Mouse (Mus musculus): ENCODE data around the gene Nme8. TPM values are rescaled to one million over a fixed set of nuclear protein-coding genes. Genes with fewer than 3 reads are reported as not detected.

The Nme8 gene
- polyA plus RNA-seq, 1 experiment from 2014 or later = 0.88 TPM

DNA sequence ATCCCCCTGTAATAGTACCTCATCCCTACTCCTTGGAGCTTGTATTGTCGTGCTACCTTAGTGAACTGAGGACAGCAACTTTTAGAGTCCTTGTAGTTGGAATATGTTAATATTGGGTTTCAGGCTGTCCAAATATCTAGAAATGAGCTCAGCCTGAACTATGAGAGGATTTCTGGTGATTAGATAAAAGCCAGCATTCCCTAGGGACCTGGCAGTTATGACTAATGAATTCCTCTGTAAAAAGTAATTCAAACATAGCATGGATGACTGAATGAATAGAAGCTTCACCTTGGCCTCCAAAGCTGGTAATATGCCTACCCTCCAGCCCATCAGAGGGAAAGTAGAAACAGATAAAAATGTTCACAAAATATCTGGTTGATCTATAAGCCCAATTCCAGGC, 71.1 kb downstream of the Nme8 start:
- Histone ChIP-seq H3K4me2 (ENCODE audit: low read depth, low read length) (no peak overlapping the region), H3K9me3 (replicated peaks; ENCODE audit: control insufficient read depth, low read length) (no peaks in the 10 kb centered on the region), H3K4me1 (ENCODE audit: control insufficient read depth, insufficient read depth, low read length) (peaks cover 5% of the 10 kb centered on the region; the same call in 1 of the 2 replicates), H3K36me3 (ENCODE audit: control insufficient read depth, insufficient read depth) (no peaks in the 10 kb centered on the region), H3K27ac (ENCODE audit: low read length) (no peak overlapping the region), H3K27me3 (ENCODE audit: control insufficient read depth, insufficient read depth, low read length) (peaks cover 18% of the 10 kb centered on the region), H3K9ac (ENCODE audit: low read length) (no peak overlapping the region), H3K4me3 (ENCODE audit: low read length) (no peak overlapping the region)
- WGBS = 76% methylated on average over 1 of the region's 1 CpGs
- no peak for ATAC-seq (replicated peaks; ENCODE audit: extremely low read depth, insufficient read depth, low FRiP score)

DNA sequence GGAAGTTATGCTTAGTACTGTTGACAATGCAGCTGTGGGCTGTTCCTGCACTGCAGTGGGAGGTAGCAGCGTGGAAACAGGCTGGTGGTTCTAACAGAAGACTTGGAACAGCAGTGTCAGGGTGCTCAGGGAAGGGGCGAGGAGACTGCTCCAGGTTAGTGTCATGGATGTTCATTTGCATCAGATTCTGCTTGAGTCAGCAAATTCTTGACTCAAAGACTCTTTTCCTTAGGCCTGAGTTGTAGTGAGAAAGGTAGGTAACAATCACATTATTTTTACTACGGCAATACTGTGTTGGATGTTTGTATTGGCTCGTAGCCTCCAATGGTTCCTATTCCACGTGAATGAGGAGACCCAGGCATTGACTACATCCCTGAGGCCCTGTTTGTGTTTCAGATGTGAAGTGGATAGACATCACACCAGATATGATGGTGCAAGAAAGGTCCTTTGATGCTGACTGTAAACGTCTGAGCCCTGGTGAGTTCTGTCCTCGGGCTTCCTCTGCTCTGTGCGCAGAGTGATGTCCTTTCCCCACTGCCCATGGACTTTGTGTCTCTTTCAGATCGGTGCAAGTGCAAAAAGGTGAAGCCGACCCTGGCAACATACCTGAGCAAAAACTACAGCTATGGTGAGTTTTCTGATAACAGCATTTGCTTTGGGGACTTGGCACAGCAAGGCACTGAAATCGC, 72.8 kb downstream of the Nme8 start:
- peaks cover 5% of the 10 kb centered on the region; the same call in 1 of the 2 replicates for H3K4me1 ChIP-seq (ENCODE audit: control insufficient read depth, insufficient read depth, low read length)
- H3K27me3 ChIP-seq (ENCODE audit: control insufficient read depth, insufficient read depth, low read length) = peaks cover 18% of the 10 kb centered on the region
- no peak overlapping the region for H3K4me2 ChIP-seq (ENCODE audit: low read depth, low read length)
- H3K9me3 ChIP-seq (replicated peaks; ENCODE audit: control insufficient read depth, low read length) = no peaks in the 10 kb centered on the region
- no peak for ATAC-seq (replicated peaks; ENCODE audit: extremely low read depth, insufficient read depth, low FRiP score)
- 79% methylated on average over 11 of the region's 11 CpGs for WGBS
- no peak overlapping the region for H3K27ac ChIP-seq (ENCODE audit: low read length)
- H3K4me3 ChIP-seq (ENCODE audit: low read length) = no peak overlapping the region
- no peak overlapping the region for H3K9ac ChIP-seq (ENCODE audit: low read length)
- no peaks in the 10 kb centered on the region for H3K36me3 ChIP-seq (ENCODE audit: control insufficient read depth, insufficient read depth)

DNA sequence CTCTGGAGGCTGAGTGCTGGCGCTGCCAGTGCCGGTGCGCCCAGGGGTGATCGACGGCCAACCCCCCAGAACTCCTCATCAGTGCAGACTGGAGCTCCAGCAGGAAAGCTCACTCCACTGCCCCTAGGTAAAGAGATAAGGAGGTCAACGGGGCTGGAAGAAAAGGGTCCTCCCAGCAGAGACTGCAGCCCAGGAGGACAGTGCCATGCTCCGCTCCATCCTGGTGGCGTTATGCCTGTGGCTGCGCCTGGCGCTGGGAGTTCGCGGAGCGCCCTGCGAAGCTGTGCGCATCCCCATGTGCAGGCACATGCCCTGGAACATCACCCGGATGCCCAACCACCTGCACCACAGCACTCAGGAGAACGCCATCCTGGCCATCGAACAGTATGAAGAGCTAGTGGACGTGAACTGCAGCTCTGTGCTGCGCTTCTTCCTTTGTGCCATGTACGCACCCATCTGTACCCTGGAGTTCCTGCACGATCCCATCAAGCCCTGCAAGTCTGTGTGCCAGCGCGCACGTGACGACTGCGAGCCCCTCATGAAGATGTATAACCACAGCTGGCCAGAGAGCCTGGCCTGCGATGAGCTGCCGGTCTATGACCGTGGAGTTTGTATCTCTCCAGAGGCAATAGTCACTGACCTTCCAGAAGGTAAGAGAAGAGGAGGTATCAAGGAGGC, 74.2 kb downstream of the Nme8 start:
- H3K36me3 ChIP-seq (ENCODE audit: control insufficient read depth, insufficient read depth) = no peaks in the 10 kb centered on the region
- peak overlapping the region; percentile 60 for H3K9ac ChIP-seq (ENCODE audit: low read length)
- H3K27ac ChIP-seq (ENCODE audit: low read length) = no peak overlapping the region
- 18% methylated on average over 30 of the region's 30 CpGs for WGBS
- peak overlapping the region; percentile 85 for H3K4me2 ChIP-seq (ENCODE audit: low read depth, low read length)
- H3K27me3 ChIP-seq (ENCODE audit: control insufficient read depth, insufficient read depth, low read length) = peaks cover 18% of the 10 kb centered on the region
- ATAC-seq (replicated peaks; ENCODE audit: extremely low read depth, insufficient read depth, low FRiP score) = no peak
- peaks cover 5% of the 10 kb centered on the region; the same call in 1 of the 2 replicates for H3K4me1 ChIP-seq (ENCODE audit: control insufficient read depth, insufficient read depth, low read length)
- no peaks in the 10 kb centered on the region for H3K9me3 ChIP-seq (replicated peaks; ENCODE audit: control insufficient read depth, low read length)
- H3K4me3 ChIP-seq (ENCODE audit: low read length) = peak overlapping the region; percentile 58

DNA sequence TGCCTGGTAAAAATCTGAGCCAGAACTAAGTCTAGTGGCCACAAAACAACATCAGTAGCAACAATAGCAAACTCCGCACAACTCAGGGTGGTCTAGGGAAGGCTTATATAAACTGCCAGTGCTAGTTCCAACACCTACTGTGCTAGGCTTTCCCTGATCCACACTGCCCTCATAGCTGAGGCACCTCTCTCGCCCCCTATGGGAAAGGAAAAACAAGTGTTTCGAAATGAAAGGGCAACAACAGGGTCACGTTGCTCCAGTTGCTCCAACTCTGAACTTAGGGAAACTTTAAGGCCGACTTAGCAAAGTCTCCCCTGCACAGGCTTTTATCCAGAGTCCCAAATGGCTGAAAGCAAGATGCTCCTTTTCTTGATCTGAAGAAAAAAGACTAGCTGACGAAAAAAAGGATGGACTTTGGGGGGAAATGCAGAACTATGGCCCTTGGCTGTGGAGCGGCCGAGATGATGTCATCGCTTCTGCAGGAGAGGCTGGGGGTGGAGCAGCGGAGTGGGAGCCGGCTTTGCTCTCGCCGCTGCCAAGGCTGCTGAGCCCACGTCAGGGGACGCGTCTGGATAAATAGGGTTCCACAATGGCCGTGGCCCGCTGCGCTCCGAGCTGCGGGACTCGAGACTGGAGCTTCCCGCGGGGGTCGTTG, 74.9 kb downstream of the Nme8 start, which contains the start of gene Sfrp4:
Gene Sfrp4 (plus strand): TSS at position 532 of the 655 bp plus-strand sequence.
- Histone ChIP-seq H3K4me3 (ENCODE audit: low read length) (peak within 1 kb of the TSS; percentile 58), H3K9me3 (replicated peaks; ENCODE audit: control insufficient read depth, low read length) (no peaks in the 10 kb centered on the region), H3K27ac (ENCODE audit: low read length) (no peak within 1 kb of the TSS), H3K27me3 (ENCODE audit: control insufficient read depth, insufficient read depth, low read length) (peaks cover 18% of the 10 kb centered on the region), H3K4me1 (ENCODE audit: control insufficient read depth, insufficient read depth, low read length) (peaks cover 7% of the 10 kb centered on the region; the same call in 1 of the 2 replicates), H3K36me3 (ENCODE audit: control insufficient read depth, insufficient read depth) (no peaks in the 10 kb centered on the region), H3K9ac (ENCODE audit: low read length) (peak within 1 kb of the TSS; percentile 60), H3K4me2 (ENCODE audit: low read depth, low read length) (peak within 1 kb of the TSS; percentile 85)
- ATAC-seq (replicated peaks; ENCODE audit: extremely low read depth, insufficient read depth, low FRiP score) = peak; percentile 64; the same call in 1 of the 2 replicates
- 4% methylated on average over 25 of the region's 25 CpGs for WGBS

- Histone ChIP-seq H3K9ac (ENCODE audit: low read length) (peak within 1 kb of the TSS; percentile 88), H3K4me1 (ENCODE audit: control insufficient read depth, insufficient read depth, low read length) (peaks cover 7% of the 10 kb centered on the region; the same call in 1 of the 2 replicates), H3K27me3 (ENCODE audit: control insufficient read depth, insufficient read depth, low read length) (peaks cover 14% of the 10 kb centered on the region), H3K4me2 (ENCODE audit: low read depth, low read length) (peak within 1 kb of the TSS; percentile 93), H3K27ac (ENCODE audit: low read length) (peak within 1 kb of the TSS; percentile 77), H3K9me3 (replicated peaks; ENCODE audit: control insufficient read depth, low read length) (no peaks in the 10 kb centered on the region), H3K4me3 (ENCODE audit: low read length) (peak within 1 kb of the TSS; percentile 78), H3K36me3 (ENCODE audit: control insufficient read depth, insufficient read depth) (no peaks in the 10 kb centered on the region)
- WGBS = under 1% methylated on average over 46 of the region's 46 CpGs
- ATAC-seq (replicated peaks; ENCODE audit: extremely low read depth, insufficient read depth, low FRiP score) = peak; percentile 77
Measured at GRCm38 (mm10) chr13:19619216-19619927, 78.2 kb downstream of the Nme8 start, which contains the start of gene Epdr1. Gene Epdr1 (minus strand): TSS chr13:19619927.

GRCm38 (mm10) chr13:19618841-19619215, 78.8 kb downstream of the Nme8 start:
- Histone ChIP-seq H3K4me3 (ENCODE audit: low read length) (peak overlapping the region; percentile 78), H3K36me3 (ENCODE audit: control insufficient read depth, insufficient read depth) (no peaks in the 10 kb centered on the region), H3K9ac (ENCODE audit: low read length) (peak overlapping the region; percentile 88), H3K27me3 (ENCODE audit: control insufficient read depth, insufficient read depth, low read length) (peaks cover 10% of the 10 kb centered on the region), H3K27ac (ENCODE audit: low read length) (peak overlapping the region; percentile 77), H3K9me3 (replicated peaks; ENCODE audit: control insufficient read depth, low read length) (no peaks in the 10 kb centered on the region), H3K4me1 (ENCODE audit: control insufficient read depth, insufficient read depth, low read length) (peaks cover 7% of the 10 kb centered on the region; the same call in 1 of the 2 replicates), H3K4me2 (ENCODE audit: low read depth, low read length) (peak overlapping the region; percentile 93)
- no peak for ATAC-seq (replicated peaks; ENCODE audit: extremely low read depth, insufficient read depth, low FRiP score)
- WGBS = 15% methylated on average over 5 of the region's 5 CpGs

DNA sequence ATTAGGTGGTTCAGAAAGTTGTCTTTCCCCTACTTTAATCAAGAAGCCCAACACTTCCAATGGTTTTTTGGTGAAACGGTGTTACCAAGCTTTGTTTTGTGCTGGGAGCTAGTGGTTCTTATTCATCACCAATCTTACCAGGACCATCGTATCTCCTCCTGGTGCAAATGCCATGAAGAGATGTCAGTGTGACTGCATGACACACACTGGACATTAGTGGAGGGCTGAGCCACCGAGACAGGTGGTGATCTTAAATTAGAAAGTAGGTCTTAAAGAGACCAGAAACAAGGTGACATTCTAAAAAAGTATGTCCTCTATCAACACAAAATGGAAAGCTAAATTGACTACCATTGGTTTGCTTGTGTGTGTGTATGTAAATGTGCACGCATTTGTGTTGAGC, 79.5 kb downstream of the Nme8 start:
- Histone ChIP-seq H3K4me1 (ENCODE audit: control insufficient read depth, insufficient read depth, low read length) (peaks cover 3% of the 10 kb centered on the region; the same call in 1 of the 2 replicates), H3K27ac (ENCODE audit: low read length) (no peak overlapping the region), H3K4me3 (ENCODE audit: low read length) (no peak overlapping the region), H3K9me3 (replicated peaks; ENCODE audit: control insufficient read depth, low read length) (no peaks in the 10 kb centered on the region), H3K27me3 (ENCODE audit: control insufficient read depth, insufficient read depth, low read length) (peaks cover 2% of the 10 kb centered on the region; the same call in 1 of the 2 replicates), H3K36me3 (ENCODE audit: control insufficient read depth, insufficient read depth) (no peaks in the 10 kb centered on the region), H3K9ac (ENCODE audit: low read length) (no peak overlapping the region), H3K4me2 (ENCODE audit: low read depth, low read length) (peak overlapping the region; percentile 93)
- WGBS = 85% methylated on average over 4 of the region's 4 CpGs
- ATAC-seq (replicated peaks; ENCODE audit: extremely low read depth, insufficient read depth, low FRiP score) = no peak

DNA sequence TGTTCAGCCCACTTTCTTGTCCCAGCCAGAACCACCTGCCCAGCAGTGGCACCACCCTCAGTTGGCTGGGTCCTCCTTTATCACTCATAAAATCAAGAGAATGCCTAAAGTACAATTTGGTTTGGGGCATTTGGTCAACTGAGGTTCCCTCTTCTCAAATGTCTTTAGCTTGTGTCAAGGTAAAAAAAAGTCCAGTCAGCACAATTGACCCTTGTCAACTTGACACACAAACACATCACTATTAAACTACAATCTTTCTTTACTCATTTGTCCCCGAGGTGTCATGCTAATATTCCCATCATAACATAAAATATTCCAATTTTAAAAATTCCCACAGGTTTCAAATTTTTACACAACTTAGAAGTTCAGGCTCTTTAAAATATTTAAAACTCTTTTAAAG, 83.3 kb downstream of the Nme8 start:
- WGBS = 78% methylated on average over 1 of the region's 1 CpGs
- no peak overlapping the region for H3K4me3 ChIP-seq (ENCODE audit: low read length)
- H3K4me1 ChIP-seq (ENCODE audit: control insufficient read depth, insufficient read depth, low read length) = peaks cover 3% of the 10 kb centered on the region; the same call in 1 of the 2 replicates
- no peaks in the 10 kb centered on the region for H3K36me3 ChIP-seq (ENCODE audit: control insufficient read depth, insufficient read depth)
- H3K27ac ChIP-seq (ENCODE audit: low read length) = no peak overlapping the region
- ATAC-seq (replicated peaks; ENCODE audit: extremely low read depth, insufficient read depth, low FRiP score) = no peak
- no peaks in the 10 kb centered on the region for H3K27me3 ChIP-seq (ENCODE audit: control insufficient read depth, insufficient read depth, low read length)
- H3K4me2 ChIP-seq (ENCODE audit: low read depth, low read length) = no peak overlapping the region
- H3K9me3 ChIP-seq (replicated peaks; ENCODE audit: control insufficient read depth, low read length) = no peaks in the 10 kb centered on the region
- no peak overlapping the region for H3K9ac ChIP-seq (ENCODE audit: low read length)

Measured in heart, embryonic 16.5 days (tissue).